Mouse (Mus musculus): ENCODE data around the gene Wnt5a.

Wnt5a gene

DNA sequence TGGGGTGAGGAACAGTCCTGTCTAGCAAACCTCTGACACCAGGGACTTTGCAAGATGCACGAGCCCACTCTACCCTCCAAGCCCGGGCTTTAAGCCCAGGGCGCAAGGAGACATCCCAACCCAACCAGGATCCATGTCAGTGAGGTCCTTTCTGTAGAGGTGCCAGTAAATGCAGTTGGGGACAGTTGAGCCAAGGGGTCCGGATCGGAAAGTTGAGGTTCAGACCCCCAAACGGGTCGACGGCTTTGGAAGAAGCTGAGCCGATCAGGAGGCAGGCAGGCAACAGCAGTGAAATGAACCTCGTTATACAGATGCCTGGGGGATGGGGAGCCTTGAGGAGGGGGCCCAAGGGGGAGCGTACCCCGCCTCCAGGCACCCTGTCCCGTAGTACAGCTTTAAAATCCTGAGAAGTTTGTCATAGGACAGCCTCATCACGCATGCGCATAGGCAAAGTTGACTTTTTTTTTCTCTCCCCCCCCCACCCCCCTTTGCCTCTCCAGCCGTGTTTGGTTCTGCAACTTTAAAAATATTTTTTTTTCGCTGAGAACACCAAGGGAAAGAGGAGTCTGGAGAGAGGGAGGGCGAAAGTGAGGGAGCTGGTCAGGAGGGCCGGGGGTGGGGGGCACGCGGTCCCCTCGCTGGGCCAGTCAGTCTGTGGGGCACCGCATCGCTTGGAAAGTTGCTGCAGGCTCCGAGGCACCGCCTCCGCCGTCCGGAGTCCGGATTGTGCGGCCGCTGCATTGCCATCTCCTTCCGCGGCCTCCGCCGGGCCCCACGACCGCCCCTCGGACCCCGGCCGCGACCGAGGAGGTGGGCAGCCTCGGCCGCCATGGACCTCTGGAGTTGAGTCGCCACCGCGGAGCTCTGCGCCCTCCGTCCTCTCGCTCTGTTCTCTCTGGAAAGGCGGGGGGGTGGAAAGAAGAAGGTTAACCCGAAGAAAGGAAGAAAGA lies at the start of gene Wnt5a:
Gene Wnt5a, plus strand, starts transcription at position 650 of the 950 bp plus-strand sequence.
- DNase-seq = peak; percentile 71 to 84

DNA sequence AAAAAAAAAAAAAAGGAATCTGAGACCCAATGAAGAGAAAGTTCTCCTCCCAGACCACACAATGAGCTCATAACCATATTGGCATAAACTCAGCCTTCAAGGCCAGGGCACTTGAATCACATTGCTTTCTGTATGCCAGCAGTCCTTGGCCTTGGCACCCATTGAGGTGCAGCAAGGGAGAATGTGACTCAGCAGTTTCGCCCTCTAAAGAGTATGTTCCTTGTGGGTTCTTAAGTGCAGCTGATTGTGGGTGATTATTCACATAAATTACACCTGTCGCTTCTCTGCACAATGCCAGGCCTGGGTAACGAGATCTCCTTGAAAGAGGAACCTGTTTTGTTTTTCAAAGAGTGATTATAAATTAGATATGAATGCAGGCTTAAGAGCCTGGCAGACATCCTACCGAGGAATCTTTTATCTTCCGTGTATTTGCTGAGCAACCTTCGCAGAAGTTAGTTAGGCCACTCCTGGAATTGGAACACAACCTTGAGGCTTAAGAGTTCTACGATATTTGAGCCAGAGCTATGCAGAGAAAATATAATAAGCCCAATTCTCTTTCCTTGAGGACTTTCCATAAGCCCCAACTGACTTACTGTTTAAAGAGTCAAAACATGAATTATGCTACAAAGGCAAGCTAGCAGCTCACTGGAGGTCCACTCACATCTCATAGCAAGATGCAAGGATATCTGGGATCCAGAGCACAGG lies 48.0 kb upstream of the Wnt5a start:
- DNase-seq = no peak

DNA sequence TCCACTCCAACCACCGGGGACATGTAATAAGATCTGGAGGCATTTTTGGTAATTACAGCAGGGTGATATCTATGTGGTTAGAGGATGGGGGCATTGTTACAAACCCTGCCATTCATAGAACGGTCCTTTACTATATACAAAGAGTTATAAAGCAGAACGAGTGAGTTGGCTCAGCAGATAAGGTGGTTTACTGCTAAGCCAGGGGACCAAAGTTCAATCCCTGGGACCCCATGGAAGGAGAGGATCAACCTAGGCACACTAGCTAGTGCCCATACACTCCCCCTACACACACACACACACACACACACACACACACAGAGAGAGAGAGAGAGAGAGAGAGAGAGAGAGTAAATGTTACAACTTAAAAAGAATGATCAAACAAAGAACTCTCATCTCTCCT lies 47.1 kb upstream of the Wnt5a start:
- no peak for DNase-seq

DNA sequence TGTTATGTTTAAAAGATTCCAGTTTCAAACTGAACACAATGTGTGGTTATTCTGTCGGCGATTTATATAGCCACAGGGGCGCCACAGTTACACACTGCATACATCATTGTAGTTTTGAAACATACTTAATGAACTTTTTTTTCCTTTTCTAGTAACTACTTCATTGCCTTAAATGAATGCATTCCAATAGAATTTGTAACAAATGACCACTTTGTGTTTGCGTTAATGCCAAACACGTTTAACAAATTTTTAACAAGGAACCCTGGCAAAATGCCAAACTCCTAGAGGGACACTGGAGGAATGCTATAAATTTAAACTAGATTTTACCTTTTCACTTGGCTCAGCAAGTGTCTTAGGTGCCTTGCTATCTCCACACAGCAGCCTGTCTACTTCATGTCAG lies 36.6 kb upstream of the Wnt5a start:
- DNase-seq = no peak

DNA sequence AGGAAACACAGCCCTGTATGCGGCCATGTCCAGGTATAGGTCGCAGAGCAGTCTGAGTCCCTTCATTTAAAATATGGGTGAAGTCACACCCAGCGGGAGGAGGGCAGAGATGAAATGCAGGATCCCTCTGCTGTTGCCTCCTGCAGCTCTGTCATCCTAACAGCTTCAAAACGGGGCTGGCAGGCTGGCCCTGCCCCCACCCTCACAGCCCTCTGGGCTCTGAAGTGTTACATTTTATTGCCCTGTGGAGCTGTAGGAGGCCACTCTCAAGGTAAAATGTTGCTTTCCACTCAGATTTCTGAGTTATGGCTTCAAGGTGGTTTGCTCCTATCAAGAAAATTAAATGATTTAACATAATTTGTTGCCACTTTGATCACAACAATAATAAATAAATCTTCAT lies 34.9 kb upstream of the Wnt5a start:
- peak in 1 of 2 experiments; percentile 43 for DNase-seq

DNA sequence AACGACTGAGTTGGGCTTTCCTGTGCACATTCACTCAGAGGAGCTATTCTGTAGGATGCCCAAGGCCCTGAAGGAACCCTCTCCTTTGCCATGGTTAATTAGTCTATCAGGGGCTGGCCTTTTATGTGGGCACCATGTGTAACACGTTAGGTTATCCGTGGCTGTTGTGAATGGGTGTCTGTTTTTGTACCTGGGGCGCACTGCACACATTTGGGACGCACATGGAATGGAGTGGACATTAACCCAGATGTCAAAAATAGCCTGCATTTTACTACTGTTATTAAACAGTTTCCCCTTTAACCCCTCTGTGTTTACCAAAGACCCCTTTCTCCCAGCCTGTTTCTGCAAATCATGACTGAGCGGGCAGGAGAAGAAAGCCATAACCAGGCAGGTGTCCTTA lies 34.3 kb upstream of the Wnt5a start:
- DNase-seq = no peak

DNA sequence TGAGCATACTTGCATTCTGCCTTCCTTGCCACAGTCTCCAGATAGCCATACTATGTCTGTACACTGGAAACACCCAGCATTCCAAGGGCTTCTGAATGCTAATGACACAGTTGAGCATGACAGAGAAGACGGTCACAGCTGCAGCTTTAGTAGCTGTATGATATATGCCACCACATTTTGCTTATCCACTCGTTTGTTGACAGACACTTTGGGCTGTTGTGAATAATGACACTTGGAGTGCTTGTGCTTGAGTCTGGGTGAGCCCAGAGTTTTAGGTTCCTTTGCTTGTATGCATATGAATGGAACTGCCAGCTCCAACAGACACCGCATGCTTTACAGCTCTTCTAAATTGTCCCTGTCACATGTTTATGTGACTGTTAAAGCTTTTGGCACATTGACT lies 29.5 kb upstream of the Wnt5a start:
- no peak for DNase-seq

DNA sequence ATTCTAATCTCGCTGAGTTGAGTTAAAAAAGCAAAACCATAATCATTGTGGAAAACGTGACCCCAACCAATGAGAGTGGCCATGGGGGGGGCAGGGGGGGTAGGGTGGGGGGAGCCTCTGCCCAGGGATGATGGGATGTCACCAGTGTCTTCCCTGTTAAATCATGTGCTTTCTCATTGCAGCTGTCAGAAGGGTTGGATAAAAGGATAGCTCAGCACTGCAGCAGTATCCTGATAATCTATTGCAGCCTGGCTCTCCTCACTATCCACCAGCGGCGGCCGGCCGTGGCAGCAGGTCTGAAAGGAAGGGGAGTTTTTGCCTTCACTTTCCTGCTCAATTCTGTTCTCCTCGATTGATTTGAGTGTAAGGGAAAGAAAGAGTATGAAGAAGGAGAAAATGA lies 29.1 kb upstream of the Wnt5a start:
- no peak for DNase-seq

DNA sequence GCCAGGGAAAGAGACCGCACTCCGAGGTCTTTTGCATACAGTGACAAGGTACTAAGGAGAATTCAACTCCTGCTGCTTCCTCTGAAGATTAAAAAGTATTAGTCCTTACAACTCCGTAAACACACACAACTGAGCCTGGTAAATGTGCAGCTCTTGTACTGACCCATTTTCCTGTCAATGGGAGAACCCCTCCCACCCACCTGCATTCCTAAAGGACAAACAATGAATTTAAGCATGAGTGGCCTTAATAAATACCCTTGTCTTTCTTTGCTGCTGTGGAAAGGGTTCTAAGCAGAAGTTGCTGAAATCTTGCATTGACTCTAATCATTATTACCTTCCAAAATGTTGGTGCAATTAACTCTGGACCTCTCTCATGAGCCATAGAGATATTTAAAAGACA lies 27.8 kb upstream of the Wnt5a start:
- DNase-seq = no peak

DNA sequence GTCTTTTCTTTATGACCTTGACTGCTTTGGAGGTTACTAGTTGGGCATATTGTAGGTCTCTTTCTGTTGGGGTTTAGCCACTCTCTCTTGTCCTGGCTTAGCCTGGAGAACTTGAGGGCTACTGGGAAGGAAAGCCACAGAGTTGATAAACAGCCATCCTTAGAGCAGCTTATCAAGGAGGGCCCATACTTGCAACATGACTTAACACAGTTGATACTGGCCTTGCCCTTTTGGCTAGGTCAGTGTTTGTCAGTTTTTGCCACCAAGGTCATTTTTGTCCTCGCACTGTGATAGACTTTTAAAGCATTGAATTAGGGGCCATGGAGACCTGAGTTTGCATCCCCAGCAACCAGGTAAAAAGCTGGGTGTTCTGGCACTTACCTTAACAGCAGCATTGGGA lies 23.7 kb upstream of the Wnt5a start:
- DNase-seq = no peak

DNA sequence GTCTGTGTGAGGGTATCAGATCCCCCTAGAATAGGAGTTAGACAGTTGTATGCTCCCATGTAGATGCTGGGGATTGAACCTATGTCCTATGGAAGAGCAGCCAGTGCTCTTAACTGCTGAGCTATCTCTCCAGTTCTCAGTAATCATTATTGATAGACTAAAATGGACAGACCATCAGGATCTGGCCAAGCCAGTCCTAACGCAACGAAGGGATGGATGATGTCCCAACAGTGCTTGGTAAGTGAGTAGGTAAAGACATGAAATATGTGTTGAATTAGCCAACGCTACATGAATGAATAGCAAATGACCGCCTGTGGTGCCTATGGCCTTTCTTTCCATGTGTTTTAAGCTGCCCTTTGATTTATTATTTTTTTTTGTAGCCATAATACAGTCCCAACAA lies 10.7 kb upstream of the Wnt5a start:
- DNase-seq = no peak

DNA sequence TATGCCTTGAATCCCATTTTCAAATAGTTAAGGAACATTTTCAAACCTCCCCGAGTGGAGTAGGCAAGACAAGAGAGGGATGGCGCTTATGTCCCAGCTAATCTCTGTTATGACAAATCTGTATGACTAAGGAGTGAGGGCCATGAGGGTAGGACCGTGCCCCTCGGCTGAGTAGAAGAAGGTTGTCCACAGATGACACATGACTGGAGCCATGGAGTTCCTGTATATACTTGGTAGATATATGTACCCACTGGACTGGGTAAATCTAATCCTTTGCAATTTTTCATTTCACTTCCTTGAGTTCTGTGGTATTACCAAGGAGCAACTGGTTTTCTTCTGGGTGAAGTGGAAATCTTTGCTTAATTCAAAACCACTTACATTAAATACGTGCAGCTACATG lies 10.3 kb upstream of the Wnt5a start:
- DNase-seq = no peak

DNA sequence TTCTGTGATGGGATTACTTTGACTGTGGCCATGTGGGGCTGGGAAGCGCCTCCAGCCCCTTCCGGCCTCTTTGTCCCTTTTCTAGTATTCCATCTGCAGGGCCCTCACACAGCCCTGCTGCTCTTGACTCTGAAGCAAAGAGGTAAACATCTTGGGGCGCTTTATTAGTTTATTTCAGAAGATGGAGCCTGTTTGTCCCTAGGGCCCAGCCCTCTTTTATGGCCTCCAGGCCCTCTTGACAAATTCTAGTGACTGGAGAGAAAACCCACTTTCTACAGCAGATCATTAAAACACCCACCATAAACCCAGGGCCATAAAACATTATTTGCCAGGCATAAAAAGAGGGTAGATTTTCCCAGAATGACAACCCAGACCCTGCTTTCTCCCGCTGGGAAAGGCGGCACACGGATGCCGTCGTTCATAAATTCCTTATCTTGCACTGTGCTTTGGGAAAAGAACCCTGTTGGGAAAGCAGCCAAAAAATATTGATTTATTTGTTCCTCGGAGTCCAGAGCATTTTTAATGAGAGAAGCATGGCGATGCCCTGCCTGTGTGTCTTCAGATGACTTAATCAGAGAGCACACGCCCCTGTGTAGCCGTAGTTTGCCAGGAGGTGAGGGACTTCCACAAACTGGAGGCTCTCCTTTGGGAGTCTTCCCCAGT lies 3.2 kb upstream of the Wnt5a start:
- no peak for DNase-seq

DNA sequence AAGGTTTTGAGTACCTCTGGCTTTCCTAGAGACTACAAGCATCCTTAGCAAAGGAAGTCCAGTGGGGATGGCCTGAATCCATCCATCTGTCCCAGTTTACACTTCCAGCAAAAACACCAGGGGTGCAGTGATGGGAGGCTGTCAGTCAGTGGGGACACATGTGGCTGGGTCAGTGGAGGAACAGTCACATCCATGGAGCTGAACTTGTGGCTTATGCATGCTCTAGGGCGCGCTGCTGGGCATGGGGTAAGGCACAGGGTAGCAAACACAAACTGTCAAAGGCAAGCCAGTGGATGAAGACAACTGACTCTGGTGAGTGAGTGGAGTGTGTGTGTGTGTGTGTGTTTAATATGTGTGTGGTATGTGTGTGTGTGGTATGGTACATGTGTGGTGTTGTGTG lies 1.3 kb upstream of the Wnt5a start:
- no peak for DNase-seq

DNA sequence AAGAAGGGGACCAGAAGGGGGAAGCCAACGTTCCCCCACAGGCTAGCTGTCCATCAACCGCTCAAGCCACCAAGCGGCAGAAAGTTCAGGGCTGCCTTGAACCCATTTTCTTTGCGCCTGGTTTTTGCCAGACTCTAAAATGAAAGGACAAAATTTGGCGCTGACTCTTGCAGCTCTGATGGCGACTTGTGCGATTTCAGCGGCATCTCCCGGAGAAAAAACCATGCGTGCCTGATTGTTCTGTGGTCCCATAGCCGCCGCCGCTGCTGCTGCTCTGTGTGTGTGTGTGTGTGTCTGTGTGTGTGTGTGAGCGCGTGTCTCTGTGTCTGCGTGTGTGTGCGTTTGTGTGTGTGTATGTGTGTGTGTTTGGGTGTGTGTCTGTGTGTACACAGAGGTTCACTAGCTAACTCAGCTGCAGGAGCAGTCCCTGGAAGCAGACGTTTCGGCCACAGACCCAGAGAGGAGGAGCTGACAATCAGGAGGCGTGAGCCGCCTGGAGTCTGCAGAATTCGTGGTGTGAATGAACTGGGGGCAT lies 568 bp downstream of the Wnt5a start:
- peak; percentile 67 to 77 for DNase-seq

DNA sequence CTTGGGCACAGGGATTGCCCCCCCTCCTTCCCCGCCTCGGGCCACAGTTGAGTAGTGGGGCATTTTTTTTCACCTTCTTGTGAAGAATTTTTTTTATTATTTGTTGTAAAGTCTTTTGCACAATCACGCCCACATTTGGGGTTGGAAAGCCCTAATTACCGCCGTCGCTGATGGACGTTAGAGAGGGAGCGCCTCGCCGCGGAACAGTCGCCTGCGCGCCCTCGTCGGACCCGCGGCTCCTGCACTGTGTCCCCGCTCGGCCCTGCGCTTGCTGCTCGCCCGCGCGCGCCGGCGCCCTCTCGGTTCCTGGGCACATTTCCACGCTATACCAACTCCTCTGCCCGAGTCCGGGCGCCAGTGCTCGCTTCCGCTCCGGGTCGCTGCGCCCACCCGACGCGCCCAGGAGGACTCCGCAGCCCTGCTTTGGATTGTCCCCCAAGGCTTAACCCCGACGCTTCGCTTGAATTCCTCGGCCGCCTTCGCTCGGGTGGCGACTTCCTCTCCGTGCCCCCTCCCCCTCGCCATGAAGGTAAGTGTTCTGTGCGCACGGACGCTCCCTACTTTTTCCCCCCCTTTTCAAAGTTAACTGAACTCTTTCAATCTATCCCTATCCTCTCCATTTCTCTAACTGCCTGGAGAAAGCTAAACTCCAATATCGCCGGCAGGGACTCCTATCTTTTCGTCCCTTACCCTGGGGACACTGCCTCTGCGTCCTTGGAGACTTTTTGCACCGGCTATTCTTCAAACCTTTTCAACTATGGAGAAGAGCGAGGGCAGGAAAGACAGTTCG lies 1.2 kb downstream of the Wnt5a start:
- DNase-seq = peak; percentile 65 to 74

DNA sequence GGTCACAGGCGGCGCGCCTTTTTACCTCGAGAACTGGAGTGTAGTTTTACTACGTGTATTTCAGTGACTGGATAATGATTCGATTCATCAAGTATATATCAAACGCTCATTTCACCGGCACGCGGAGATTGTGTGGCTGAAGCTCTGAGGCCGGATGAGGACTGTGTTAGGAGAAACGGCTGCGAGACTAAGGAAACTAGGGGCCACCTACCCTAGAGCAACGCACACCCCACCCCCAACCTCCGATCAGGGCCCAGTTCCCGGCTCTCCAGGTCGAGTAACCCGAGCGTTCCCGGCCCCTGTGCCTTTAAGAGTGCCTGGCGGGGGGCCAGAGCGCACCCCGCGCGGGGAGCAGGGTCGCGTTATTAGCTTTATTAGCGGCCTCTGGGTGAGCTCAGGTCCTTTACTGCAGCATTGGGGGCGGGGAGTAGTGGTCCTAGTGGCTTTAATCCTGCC lies 1.9 kb downstream of the Wnt5a start:
- peak; percentile 72 to 77 for DNase-seq

DNA sequence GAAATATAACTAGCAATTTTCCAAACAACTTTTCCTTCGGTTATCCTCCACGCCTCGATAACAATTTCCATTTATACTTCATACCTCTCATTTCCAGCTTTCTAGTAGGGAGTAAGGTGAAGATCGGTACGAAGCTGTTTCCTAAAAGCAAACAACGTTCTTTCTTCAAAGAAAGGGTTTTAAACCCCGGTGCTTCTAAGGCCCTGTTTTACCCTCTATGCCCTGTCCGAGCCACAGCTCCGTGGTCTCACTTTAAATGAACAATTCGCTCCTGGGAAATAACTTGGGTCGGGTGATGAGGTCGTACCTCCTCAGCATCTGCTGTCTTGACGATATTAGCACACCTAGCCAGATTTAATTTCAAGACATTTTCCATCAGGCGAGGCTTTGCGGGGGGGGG lies 2.5 kb downstream of the Wnt5a start:
- no peak for DNase-seq

DNA sequence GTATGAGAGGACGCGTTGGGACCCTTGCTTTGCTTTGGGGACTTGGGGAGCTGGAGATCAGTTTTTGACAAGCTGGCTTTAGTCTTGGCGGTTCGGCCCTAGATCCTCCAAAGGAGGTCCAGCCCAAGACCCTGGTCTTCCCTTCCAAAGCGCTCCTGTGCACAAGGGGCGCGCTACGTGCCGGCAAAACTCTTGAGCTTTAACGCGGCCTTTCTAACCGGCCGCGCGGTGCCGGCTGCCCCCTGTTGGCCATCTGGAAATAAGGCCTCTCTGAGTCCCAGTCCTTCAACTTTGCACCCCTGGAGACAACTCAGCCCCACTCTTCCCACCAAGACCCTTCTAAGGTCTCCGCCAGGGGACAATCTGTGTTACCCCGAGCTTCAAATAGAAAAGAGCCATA lies 2.9 kb downstream of the Wnt5a start:
- peak; percentile 86 to 90 for DNase-seq

DNA sequence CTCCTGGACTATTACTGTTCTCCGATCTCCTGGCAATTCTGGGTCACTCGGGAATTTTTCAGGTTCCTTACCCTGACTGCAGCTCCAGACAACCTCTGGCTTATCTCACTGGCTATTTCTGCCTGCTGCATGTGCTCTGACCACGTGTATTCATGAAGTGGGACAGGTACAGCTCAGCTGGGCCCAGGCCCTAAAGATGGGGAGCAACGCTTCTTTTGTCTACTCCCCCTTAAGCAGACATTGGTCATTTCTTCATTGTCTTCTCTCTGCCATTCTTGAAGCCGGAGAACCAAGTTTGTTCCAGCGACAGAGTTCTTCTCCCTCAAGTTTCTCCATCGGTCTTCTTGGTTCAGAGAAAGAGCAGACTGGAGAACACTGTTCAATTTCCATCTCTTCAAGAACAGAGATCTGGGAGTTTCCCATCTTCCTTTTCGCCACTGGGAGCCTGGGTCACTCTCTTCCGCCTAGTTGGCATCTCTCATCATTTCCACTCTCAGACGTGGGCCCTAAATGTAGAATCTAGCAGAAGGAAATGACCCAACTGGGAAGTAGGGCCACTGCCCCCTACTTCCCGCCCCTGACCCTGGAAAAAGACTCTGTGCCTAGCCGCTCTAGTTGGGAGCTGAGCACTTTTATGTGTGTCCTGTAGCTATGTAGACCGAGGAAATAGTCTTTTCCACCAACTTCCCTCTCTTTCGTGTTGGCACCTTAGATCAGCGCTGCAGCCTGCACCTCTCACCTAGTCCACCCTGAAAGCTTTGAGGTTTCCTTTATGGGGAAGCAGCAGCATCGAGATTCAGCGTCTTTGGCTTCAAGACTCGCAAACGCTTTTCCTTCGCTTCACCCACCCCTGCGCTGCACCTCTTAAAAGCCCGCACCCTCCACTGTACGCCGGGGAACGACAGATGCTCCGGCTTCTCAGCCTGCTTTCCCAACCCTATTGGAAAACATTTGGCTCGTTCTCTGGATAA lies 4.0 kb downstream of the Wnt5a start:
- DNase-seq = peak; percentile 36 to 40
